Mouse (Mus musculus): Measurements from ENCODE around the gene Pex7. TPM values are rescaled to one million over a fixed set of nuclear protein-coding genes. Genes with fewer than 3 reads are reported as not detected.
"Not testable (repeated sequence)": the region's sequence is repeated elsewhere in the genome, so short reads cannot be mapped to it uniquely, and the experiment has no call there.

Pex7 gene
- polyA plus RNA-seq, 1 experiment: 26.1 TPM

GRCm38 (mm10) chr10:19935821-19936367 is 28.4 kb upstream of the Pex7 start:
- Histone ChIP-seq H3K4me3 (ENCODE audit: control insufficient read depth, insufficient read depth, low read length) (no peak overlapping the region), H3K27ac (ENCODE audit: control insufficient read depth, insufficient read depth, low read length) (no peak overlapping the region), H3K4me1 (replicated peaks; ENCODE audit: control insufficient read depth, insufficient read depth, low read length) (peaks cover 31% of the 10 kb centered on the region), H3K36me3 (ENCODE audit: control insufficient read depth, insufficient read depth, low read length) (no peaks in the 10 kb centered on the region), H3K27me3 (ENCODE audit: control insufficient read depth, insufficient read depth, low read length) (no peaks in the 10 kb centered on the region)
- WGBS: 79% methylated on average over 4 of the region's 4 CpGs
- TF ChIP-seq POLR2A (IDR thresholded peaks at IDR 0.05; ENCODE audit: control insufficient read depth, extremely low read depth, insufficient read depth, low read length, poor library complexity) (no peak), CTCF (IDR thresholded peaks at IDR 0.05; ENCODE audit: borderline replicate concordance, control insufficient read depth, extremely low read depth, insufficient read depth, low read length, poor library complexity) (no peak)
- DNase-seq: no peak

DNA sequence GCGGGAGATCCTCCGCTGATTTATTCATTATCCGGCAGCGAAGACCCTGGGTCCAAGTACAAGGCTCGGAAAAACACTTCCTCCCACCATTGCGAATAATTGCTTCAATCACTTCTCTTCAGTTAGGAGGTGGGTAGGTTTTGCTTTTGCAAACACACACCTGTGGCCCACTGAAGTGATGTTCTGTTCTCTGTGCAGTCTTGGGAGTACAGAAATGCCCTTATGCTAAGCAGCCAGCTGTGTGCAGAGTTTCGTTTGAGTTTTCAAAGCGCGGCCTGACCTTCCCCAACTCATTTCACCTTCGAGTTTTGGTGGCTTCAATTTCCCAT is 27.8 kb upstream of the Pex7 start:
- H3K27ac ChIP-seq (ENCODE audit: control insufficient read depth, insufficient read depth, low read length): no peak overlapping the region
- H3K27me3 ChIP-seq (ENCODE audit: control insufficient read depth, insufficient read depth, low read length): no peaks in the 10 kb centered on the region
- TF ChIP-seq POLR2A (IDR thresholded peaks at IDR 0.05; ENCODE audit: control insufficient read depth, extremely low read depth, insufficient read depth, low read length, poor library complexity) (no peak), CTCF (IDR thresholded peaks at IDR 0.05; ENCODE audit: borderline replicate concordance, control insufficient read depth, extremely low read depth, insufficient read depth, low read length, poor library complexity) (no peak)
- peak overlapping the region; percentile 67 for H3K4me3 ChIP-seq (ENCODE audit: control insufficient read depth, insufficient read depth, low read length)
- no peaks in the 10 kb centered on the region for H3K36me3 ChIP-seq (ENCODE audit: control insufficient read depth, insufficient read depth, low read length)
- H3K4me1 ChIP-seq (replicated peaks; ENCODE audit: control insufficient read depth, insufficient read depth, low read length): peaks cover 27% of the 10 kb centered on the region
- peak; percentile 12 for DNase-seq
- WGBS: 4% methylated on average over 10 of the region's 10 CpGs

- Histone ChIP-seq H3K4me1 (replicated peaks; ENCODE audit: control insufficient read depth, insufficient read depth, low read length) (peaks cover 22% of the 10 kb centered on the region), H3K27me3 (ENCODE audit: control insufficient read depth, insufficient read depth, low read length) (no peaks in the 10 kb centered on the region), H3K36me3 (ENCODE audit: control insufficient read depth, insufficient read depth, low read length) (no peaks in the 10 kb centered on the region), H3K27ac (ENCODE audit: control insufficient read depth, insufficient read depth, low read length) (no peak within 1 kb of the TSS), H3K4me3 (ENCODE audit: control insufficient read depth, insufficient read depth, low read length) (peak within 1 kb of the TSS; percentile 67)
- no peak for TF ChIP-seq POLR2A (IDR thresholded peaks at IDR 0.05; ENCODE audit: control insufficient read depth, extremely low read depth, insufficient read depth, low read length, poor library complexity)
- TF ChIP-seq CTCF (IDR thresholded peaks at IDR 0.05; ENCODE audit: borderline replicate concordance, control insufficient read depth, extremely low read depth, insufficient read depth, low read length, poor library complexity): peak; percentile 28; the same call in 1 of the 2 replicates
- DNase-seq: peak; percentile 45
- under 1% methylated on average over 87 of the region's 95 CpGs for whole genome bisulfite sequencing
These were observed 27.1 kb upstream of the Pex7 start, which contains the start of gene Map3k5 for GRCm38 (mm10) chr10:19934384-19935294. Map3k5 (plus strand) TSS chr10:19934472.

- no peak overlapping the region for H3K27ac ChIP-seq (ENCODE audit: control insufficient read depth, insufficient read depth, low read length)
- under 1% methylated on average over 87 of the region's 97 CpGs for WGBS
- TF ChIP-seq CTCF (IDR thresholded peaks at IDR 0.05; ENCODE audit: borderline replicate concordance, control insufficient read depth, extremely low read depth, insufficient read depth, low read length, poor library complexity): peak; percentile 76; the same call in 1 of the 2 replicates
- TF ChIP-seq POLR2A (IDR thresholded peaks at IDR 0.05; ENCODE audit: control insufficient read depth, extremely low read depth, insufficient read depth, low read length, poor library complexity): no peak
These were observed 26.3 kb upstream of the Pex7 start for GRCm38 (mm10) chr10:19933511-19934383.

DNA sequence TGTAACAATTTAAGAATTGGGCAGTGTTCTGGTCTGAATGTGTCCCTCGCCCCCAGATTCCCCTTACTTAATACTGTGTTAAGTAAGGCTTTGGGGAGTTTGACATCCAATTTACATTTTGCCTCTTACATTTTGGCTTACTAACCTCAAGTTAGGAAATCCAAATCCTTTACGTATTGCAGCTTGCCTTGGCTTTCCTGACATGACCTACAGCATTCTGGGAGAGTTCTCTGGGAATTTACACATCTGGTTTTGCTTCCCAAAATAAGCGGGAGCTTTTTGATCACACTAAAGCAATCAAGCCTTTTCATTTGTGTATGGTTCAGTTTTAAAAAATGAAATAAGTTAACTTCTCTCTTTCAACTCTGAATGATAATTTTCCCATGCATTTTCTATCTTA is 25.5 kb upstream of the Pex7 start:
- Histone ChIP-seq H3K4me3 (ENCODE audit: control insufficient read depth, insufficient read depth, low read length) (no peak overlapping the region), H3K27me3 (ENCODE audit: control insufficient read depth, insufficient read depth, low read length) (no peaks in the 10 kb centered on the region), H3K36me3 (ENCODE audit: control insufficient read depth, insufficient read depth, low read length) (no peaks in the 10 kb centered on the region), H3K4me1 (replicated peaks; ENCODE audit: control insufficient read depth, insufficient read depth, low read length) (peaks cover 13% of the 10 kb centered on the region), H3K27ac (ENCODE audit: control insufficient read depth, insufficient read depth, low read length) (no peak overlapping the region)
- no peak for DNase-seq
- WGBS: 78% methylated on average over 3 of the region's 3 CpGs
- TF ChIP-seq POLR2A (IDR thresholded peaks at IDR 0.05; ENCODE audit: control insufficient read depth, extremely low read depth, insufficient read depth, low read length, poor library complexity) (no peak), CTCF (IDR thresholded peaks at IDR 0.05; ENCODE audit: borderline replicate concordance, control insufficient read depth, extremely low read depth, insufficient read depth, low read length, poor library complexity) (no peak)

More at GRCm38 (mm10) chr10:19933511-19934383, 26.3 kb upstream of the Pex7 start:
- Histone ChIP-seq H3K27me3 (ENCODE audit: control insufficient read depth, insufficient read depth, low read length) (no peaks in the 10 kb centered on the region), H3K36me3 (ENCODE audit: control insufficient read depth, insufficient read depth, low read length) (no peaks in the 10 kb centered on the region), H3K4me1 (replicated peaks; ENCODE audit: control insufficient read depth, insufficient read depth, low read length) (peaks cover 13% of the 10 kb centered on the region), H3K4me3 (ENCODE audit: control insufficient read depth, insufficient read depth, low read length) (peak overlapping the region; percentile 67)
- peak; percentile 87 for DNase-seq

DNA sequence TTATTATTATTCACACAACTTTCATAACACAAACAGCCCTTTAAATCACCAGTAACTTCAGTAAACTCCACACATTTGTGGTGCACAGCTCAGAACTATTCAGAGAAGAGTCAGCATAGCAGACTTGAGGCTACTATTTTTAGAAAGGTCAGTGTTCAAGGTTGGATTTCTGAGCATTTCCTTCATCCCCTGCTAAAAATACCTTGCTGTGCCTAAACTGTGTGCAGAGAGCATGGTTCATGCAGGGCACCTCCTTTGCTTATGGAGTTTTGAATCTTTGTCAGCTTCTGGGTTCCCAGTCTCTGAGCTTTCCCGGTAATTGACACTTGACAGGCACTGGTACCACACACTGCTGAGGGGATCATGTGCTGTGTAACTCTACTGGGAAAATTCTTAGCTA is 20.7 kb upstream of the Pex7 start:
- no peak for DNase-seq
- Histone ChIP-seq H3K4me3 (ENCODE audit: control insufficient read depth, insufficient read depth, low read length) (no peak overlapping the region), H3K27ac (ENCODE audit: control insufficient read depth, insufficient read depth, low read length) (no peak overlapping the region), H3K27me3 (ENCODE audit: control insufficient read depth, insufficient read depth, low read length) (no peaks in the 10 kb centered on the region), H3K36me3 (ENCODE audit: control insufficient read depth, insufficient read depth, low read length) (no peaks in the 10 kb centered on the region), H3K4me1 (replicated peaks; ENCODE audit: control insufficient read depth, insufficient read depth, low read length) (no peaks in the 10 kb centered on the region)
- WGBS: 92% methylated on average over 1 of the region's 1 CpGs
- no peak for TF ChIP-seq POLR2A (IDR thresholded peaks at IDR 0.05; ENCODE audit: control insufficient read depth, extremely low read depth, insufficient read depth, low read length, poor library complexity)
- TF ChIP-seq CTCF (IDR thresholded peaks at IDR 0.05; ENCODE audit: borderline replicate concordance, control insufficient read depth, extremely low read depth, insufficient read depth, low read length, poor library complexity): no peak

DNA sequence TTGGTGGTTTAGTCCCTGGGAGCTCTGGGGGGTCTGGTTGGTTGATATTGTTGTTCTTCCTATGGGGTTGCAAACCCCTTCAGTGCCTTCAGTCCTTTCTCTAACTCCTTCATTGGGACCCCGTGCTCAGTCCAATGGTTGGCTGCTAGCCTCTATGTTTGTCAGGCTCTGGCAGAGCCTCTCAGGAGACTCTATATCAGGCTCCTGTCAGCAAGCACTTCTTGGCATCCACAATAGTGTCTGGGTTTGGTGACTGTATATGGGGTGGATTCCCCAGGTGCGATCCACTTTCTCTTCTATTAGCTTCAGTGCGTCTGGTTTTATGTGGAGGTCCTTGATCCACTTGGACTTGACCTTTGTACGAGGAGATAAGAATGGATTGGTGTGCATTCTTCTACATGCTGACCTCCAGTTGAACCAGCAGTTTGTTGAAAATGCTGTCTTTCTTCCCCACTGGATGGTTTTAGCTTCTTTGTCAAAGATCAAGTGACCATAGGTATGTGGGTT is 19.0 kb upstream of the Pex7 start:
- not testable (repeated sequence) for H3K27ac ChIP-seq (ENCODE audit: control insufficient read depth, insufficient read depth, low read length); H3K27me3 ChIP-seq (ENCODE audit: control insufficient read depth, insufficient read depth, low read length); H3K36me3 ChIP-seq (ENCODE audit: control insufficient read depth, insufficient read depth, low read length); DNase-seq; H3K4me3 ChIP-seq (ENCODE audit: control insufficient read depth, insufficient read depth, low read length); H3K4me1 ChIP-seq (replicated peaks; ENCODE audit: control insufficient read depth, insufficient read depth, low read length)
- WGBS: 95% methylated on average over 4 of the region's 4 CpGs
